Mouse (Mus musculus): Measurements from ENCODE around the gene Pigz. TPM values are rescaled to one million over a fixed set of nuclear protein-coding genes. Genes with fewer than 3 reads are reported as not detected.

Gene Pigz
- polyA plus RNA-seq (2012; rRNA removed), result 3.1 and 4.2 TPM in 2 replicates

GRCm38 (mm10) chr16:31933751-31934549, at the start of gene Pigz:
TSS of gene Pigz (plus strand) at chr16:31933851.

DNA sequence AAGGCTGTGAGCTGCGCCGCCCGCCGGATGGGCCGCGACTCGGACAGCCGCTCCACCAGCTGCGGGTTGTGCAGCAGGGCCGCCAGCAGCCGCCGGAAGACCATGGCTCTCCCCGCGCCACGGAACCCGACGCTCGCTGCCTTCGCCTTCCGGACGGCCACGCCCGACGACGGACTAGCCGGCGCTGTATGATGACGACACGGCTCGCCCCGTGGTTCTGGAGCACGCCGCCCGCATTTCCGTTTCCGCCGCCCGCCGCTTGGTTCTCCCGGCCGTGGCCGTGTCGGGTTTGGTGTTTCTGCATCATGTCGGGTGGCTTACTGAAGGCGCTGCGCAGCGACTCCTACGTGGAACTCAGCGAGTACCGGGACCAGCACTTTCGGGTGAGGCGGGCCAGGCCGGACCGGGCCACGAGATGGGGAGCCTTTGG, 14.7 kb downstream of the Pigz start, which contains the start of the genes 0610012G03Rik and Ncbp2:
0610012G03Rik (minus strand) TSS at position 150 of the 430 bp plus-strand sequence.
Ncbp2 (plus strand) TSS at position 169 of the 430 bp plus-strand sequence.

Other genes with a start within 250 kb of the Pigz start
- 0.03 TPM in 1 of 2 replicates, not detected in the other for gene Meltf, start 55.0 kb upstream of the Pigz start, polyA plus RNA-seq (2012; rRNA removed)
- gene 0610012G03Rik, start 14.6 kb downstream of the Pigz start, polyA plus RNA-seq (2012; rRNA removed), result 134 and 165 TPM in 2 replicates
- gene Ncbp2, start 14.7 kb downstream of the Pigz start, polyA plus RNA-seq (2012; rRNA removed), result 2.5 and 3.4 TPM in 2 replicates
- gene Senp5, start 69.4 kb downstream of the Pigz start, polyA plus RNA-seq (2012; rRNA removed), result 2.5 and 2.6 TPM in 2 replicates
- gene Pak2, start 145.5 kb downstream of the Pigz start, polyA plus RNA-seq (2012; rRNA removed), result 11.4 and 13.4 TPM in 2 replicates
- gene Pigx, start 165.9 kb downstream of the Pigz start, polyA plus RNA-seq (2012; rRNA removed), result 43.4 and 53.6 TPM in 2 replicates
- 19.4 and 23.4 TPM in 2 replicates for gene Cep19, start 165.9 kb downstream of the Pigz start, polyA plus RNA-seq (2012; rRNA removed)
- gene Nrros, start 231.7 kb downstream of the Pigz start, polyA plus RNA-seq (2012; rRNA removed), result 9.7 and 10.0 TPM in 2 replicates
- gene Bex6, start 246.0 kb downstream of the Pigz start, polyA plus RNA-seq (2012; rRNA removed), result not detected in 2 replicates

Data from colon, adult 2 months (tissue).